Mouse (Mus musculus): ENCODE results near the gene Gorasp2. TPM values are rescaled to one million over a fixed set of nuclear protein-coding genes. Genes with fewer than 3 reads are reported as not detected.
A peak's percentile ranks its signal among the peaks of the same experiment; 100 is the strongest.

The Gorasp2 gene
- polyA plus RNA-seq, 1 experiment, result 1.7 TPM

- H3K27me3 ChIP-seq (ENCODE audit: control insufficient read depth), result no peaks in the 10 kb centered on the region; the same call in 1 of the 2 replicates
- no peak for TF ChIP-seq TAL1 (IDR thresholded peaks at IDR 0.05; ENCODE audit: low read length)
- no peak for TF ChIP-seq GATA1 (IDR thresholded peaks at IDR 0.05; ENCODE audit: low read length)
- H3K4me3 ChIP-seq (replicated peaks), result no peak overlapping the region
- H3K36me3 ChIP-seq (ENCODE audit: control insufficient read depth), result no peaks in the 10 kb centered on the region
- no peaks in the 10 kb centered on the region for H3K4me1 ChIP-seq (ENCODE audit: control insufficient read depth)
- H3K9me3 ChIP-seq (ENCODE audit: control insufficient read depth, low read length), result no peaks in the 10 kb centered on the region
Observed at GRCm38 (mm10) chr2:70648271-70648670, 13.1 kb upstream of the Gorasp2 start.

GRCm38 (mm10) chr2:70649471-70649870 lies 11.9 kb upstream of the Gorasp2 start:
- TF ChIP-seq TAL1 (IDR thresholded peaks at IDR 0.05; ENCODE audit: low read length) (no peak), GATA1 (IDR thresholded peaks at IDR 0.05; ENCODE audit: low read length) (no peak)
- no peaks in the 10 kb centered on the region for H3K9me3 ChIP-seq (ENCODE audit: control insufficient read depth, low read length)
- no peaks in the 10 kb centered on the region for H3K4me1 ChIP-seq (ENCODE audit: control insufficient read depth)
- peaks cover 1% of the 10 kb centered on the region; the same call in 1 of the 2 replicates for H3K27me3 ChIP-seq (ENCODE audit: control insufficient read depth)
- no peak overlapping the region for H3K4me3 ChIP-seq (replicated peaks)
- H3K36me3 ChIP-seq (ENCODE audit: control insufficient read depth), result no peaks in the 10 kb centered on the region

- TF ChIP-seq TAL1 (IDR thresholded peaks at IDR 0.05; ENCODE audit: low read length) (no peak), GATA1 (IDR thresholded peaks at IDR 0.05; ENCODE audit: low read length) (no peak)
- Histone ChIP-seq H3K4me1 (ENCODE audit: control insufficient read depth) (no peaks in the 10 kb centered on the region), H3K27me3 (ENCODE audit: control insufficient read depth) (peaks cover 8% of the 10 kb centered on the region), H3K9me3 (ENCODE audit: control insufficient read depth, low read length) (no peaks in the 10 kb centered on the region), H3K4me3 (replicated peaks) (no peak overlapping the region), H3K36me3 (ENCODE audit: control insufficient read depth) (no peaks in the 10 kb centered on the region)
Observed at GRCm38 (mm10) chr2:70651820-70652219, 9.6 kb upstream of the Gorasp2 start.

DNA sequence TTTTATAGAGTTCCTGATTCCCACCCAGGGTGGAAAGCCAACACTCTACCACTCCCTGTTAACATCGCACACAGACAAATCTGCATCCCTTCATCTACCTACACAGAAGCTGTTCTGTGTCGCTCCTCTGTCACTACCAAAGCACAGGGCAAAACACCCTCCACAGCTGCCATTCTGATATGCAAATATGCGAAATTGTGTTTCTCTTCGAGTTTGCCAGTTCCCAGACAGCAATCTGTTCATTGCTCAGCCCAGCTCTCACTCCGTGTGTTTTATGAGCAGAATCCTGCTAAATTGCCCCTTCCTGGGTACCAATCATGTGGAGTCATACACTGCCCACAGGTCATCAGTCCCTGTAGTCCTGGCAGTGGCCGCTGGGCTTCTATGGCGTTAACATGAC lies 4.3 kb upstream of the Gorasp2 start:
- Histone ChIP-seq H3K9me3 (ENCODE audit: control insufficient read depth, low read length) (no peaks in the 10 kb centered on the region), H3K27me3 (ENCODE audit: control insufficient read depth) (peaks cover 28% of the 10 kb centered on the region), H3K36me3 (ENCODE audit: control insufficient read depth) (no peaks in the 10 kb centered on the region), H3K4me1 (ENCODE audit: control insufficient read depth) (peaks cover 13% of the 10 kb centered on the region), H3K4me3 (replicated peaks) (no peak overlapping the region)
- TF ChIP-seq GATA1 (IDR thresholded peaks at IDR 0.05; ENCODE audit: low read length) (no peak), TAL1 (IDR thresholded peaks at IDR 0.05; ENCODE audit: low read length) (no peak)

DNA sequence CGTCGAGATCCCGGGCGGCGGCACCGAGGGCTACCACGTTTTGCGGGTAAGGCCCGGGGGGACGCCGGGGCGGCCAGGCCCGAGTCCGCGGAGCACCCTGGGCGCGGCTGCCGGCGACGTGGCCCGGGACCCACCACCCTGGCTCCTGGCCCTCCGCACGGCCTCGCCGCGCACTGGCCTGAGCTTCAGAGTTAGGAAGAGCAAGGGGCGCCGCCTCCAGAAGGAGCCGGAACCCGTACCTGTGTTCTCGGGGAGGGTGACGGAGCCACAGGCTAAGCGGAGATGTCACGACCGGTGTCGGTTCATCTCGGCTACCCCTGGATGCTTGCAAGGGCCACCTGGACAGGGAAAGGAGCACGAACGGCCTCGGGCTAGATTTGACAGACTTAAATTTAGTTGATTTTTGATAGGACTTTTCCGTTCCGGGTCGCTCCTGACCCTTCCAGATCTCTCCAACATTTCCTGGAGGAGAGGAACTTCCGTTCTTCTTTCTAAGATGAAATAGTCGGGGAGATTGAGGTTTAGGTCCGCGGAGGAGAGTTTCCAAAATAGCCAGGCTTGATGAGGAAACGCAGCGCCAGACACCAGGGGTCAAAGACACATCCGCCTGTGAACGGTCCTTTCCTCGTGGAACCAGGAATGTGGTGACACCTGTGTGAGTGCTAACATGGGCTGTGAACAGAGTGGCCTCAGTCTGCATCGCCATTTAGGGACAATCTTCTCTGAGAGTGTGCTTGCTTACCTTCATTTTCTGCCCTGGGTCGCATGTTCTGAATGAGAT lies 529 bp downstream of the Gorasp2 start, which contains the start of gene Gm26558:
Gene Gm26558, minus strand, starts transcription at position 394 of the 781 bp plus-strand sequence.
- Histone ChIP-seq H3K27me3 (ENCODE audit: control insufficient read depth) (peaks cover 20% of the 10 kb centered on the region), H3K36me3 (ENCODE audit: control insufficient read depth) (peaks cover 4% of the 10 kb centered on the region), H3K4me3 (replicated peaks) (peak within 1 kb of the TSS; percentile 95), H3K4me1 (ENCODE audit: control insufficient read depth) (peaks cover 42% of the 10 kb centered on the region), H3K9me3 (ENCODE audit: control insufficient read depth, low read length) (no peaks in the 10 kb centered on the region)
- TF ChIP-seq TAL1 (IDR thresholded peaks at IDR 0.05; ENCODE audit: low read length) (no peak), GATA1 (IDR thresholded peaks at IDR 0.05; ENCODE audit: low read length) (no peak)

GRCm38 (mm10) chr2:70663764-70664163 lies 2.4 kb downstream of the Gorasp2 start:
- Histone ChIP-seq H3K27me3 (ENCODE audit: control insufficient read depth) (peaks cover 3% of the 10 kb centered on the region; the same call in 1 of the 2 replicates), H3K9me3 (ENCODE audit: control insufficient read depth, low read length) (no peaks in the 10 kb centered on the region), H3K4me3 (replicated peaks) (no peak overlapping the region), H3K36me3 (ENCODE audit: control insufficient read depth) (peaks cover 4% of the 10 kb centered on the region), H3K4me1 (ENCODE audit: control insufficient read depth) (peaks cover 42% of the 10 kb centered on the region)
- no peak for TF ChIP-seq GATA1 (IDR thresholded peaks at IDR 0.05; ENCODE audit: low read length)
- TF ChIP-seq TAL1 (IDR thresholded peaks at IDR 0.05; ENCODE audit: low read length), result no peak

GRCm38 (mm10) chr2:70667016-70667415 lies 5.6 kb downstream of the Gorasp2 start:
- TF ChIP-seq GATA1 (IDR thresholded peaks at IDR 0.05; ENCODE audit: low read length) (no peak), TAL1 (IDR thresholded peaks at IDR 0.05; ENCODE audit: low read length) (no peak)
- Histone ChIP-seq H3K9me3 (ENCODE audit: control insufficient read depth, low read length) (no peaks in the 10 kb centered on the region), H3K36me3 (ENCODE audit: control insufficient read depth) (peaks cover 4% of the 10 kb centered on the region), H3K4me3 (replicated peaks) (no peak overlapping the region), H3K27me3 (ENCODE audit: control insufficient read depth) (no peaks in the 10 kb centered on the region), H3K4me1 (ENCODE audit: control insufficient read depth) (peaks cover 29% of the 10 kb centered on the region)

GRCm38 (mm10) chr2:70669241-70669640 lies 7.9 kb downstream of the Gorasp2 start:
- Histone ChIP-seq H3K27me3 (ENCODE audit: control insufficient read depth) (no peaks in the 10 kb centered on the region), H3K4me1 (ENCODE audit: control insufficient read depth) (peaks cover 7% of the 10 kb centered on the region), H3K4me3 (replicated peaks) (no peak overlapping the region), H3K36me3 (ENCODE audit: control insufficient read depth) (peaks cover 4% of the 10 kb centered on the region), H3K9me3 (ENCODE audit: control insufficient read depth, low read length) (no peaks in the 10 kb centered on the region)
- no peak for TF ChIP-seq TAL1 (IDR thresholded peaks at IDR 0.05; ENCODE audit: low read length)
- no peak for TF ChIP-seq GATA1 (IDR thresholded peaks at IDR 0.05; ENCODE audit: low read length)

DNA sequence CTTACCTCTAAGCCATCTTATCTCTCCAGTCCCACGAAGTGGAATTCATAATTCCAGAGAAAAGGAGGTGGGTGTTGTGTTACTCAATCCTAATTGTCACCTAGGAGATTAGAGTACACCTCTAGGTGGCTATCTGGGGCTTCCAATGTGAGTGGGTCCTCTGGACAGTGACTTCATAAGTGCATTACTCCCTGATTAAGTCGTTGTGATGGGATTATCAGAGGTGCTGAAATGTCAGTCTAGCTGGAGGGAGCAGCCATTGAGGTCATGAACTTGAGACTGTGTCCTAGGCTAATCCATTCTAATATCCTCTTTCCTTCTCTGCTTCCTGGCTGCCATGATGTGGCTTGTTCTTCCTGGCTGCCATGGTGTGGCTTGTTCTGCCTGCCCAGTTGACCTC lies 8.5 kb downstream of the Gorasp2 start:
- Histone ChIP-seq H3K4me1 (ENCODE audit: control insufficient read depth) (peaks cover 6% of the 10 kb centered on the region), H3K4me3 (replicated peaks) (no peak overlapping the region), H3K36me3 (ENCODE audit: control insufficient read depth) (peaks cover 4% of the 10 kb centered on the region), H3K9me3 (ENCODE audit: control insufficient read depth, low read length) (no peaks in the 10 kb centered on the region), H3K27me3 (ENCODE audit: control insufficient read depth) (no peaks in the 10 kb centered on the region)
- TF ChIP-seq TAL1 (IDR thresholded peaks at IDR 0.05; ENCODE audit: low read length), result no peak

All from erythroblast, embryonic 14.5 days (primary cell).